Mouse (Mus musculus): ENCODE data around the gene Wdr24.
A peak's percentile ranks its signal among the peaks of the same experiment; 100 is the strongest.

DNA sequence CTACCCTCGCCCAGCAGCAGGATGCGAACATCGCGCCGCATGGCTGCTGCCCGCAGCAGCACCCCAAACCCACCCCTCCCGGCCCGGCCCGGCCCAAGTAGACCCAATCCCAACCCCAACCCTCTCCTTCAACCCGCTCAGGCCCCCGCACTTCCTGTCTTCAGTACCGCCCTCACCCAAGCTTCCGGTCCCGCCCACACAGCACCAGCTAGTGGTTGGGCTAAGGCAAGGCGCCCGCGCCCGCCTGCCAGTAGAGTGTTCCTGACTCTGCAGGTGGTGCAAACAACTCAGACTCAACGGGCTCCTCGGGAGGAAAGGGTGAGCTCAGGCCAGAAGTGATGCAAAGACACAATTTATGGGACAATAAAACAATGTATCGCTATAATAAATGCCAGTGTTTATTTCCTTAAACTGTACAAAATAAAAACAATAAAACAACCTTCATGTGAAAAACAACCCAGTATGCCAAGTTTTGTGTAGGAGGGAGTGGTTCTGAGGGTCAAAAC lies 21.0 kb downstream of the Wdr24 start, which contains the start of gene Rhot2:
- peak; percentile 82 for TF ChIP-seq POLR2A (IDR thresholded peaks at IDR 0.05; ENCODE audit: low read depth, low read length)
- no peak for TF ChIP-seq CTCF (IDR thresholded peaks at IDR 0.05; ENCODE audit: borderline replicate concordance, insufficient read depth, low read length)
